Mouse (Mus musculus) liver, postnatal 0 days (tissue): ENCODE data around the gene Tubb2a. TPM values are rescaled to one million over a fixed set of nuclear protein-coding genes. Genes with fewer than 3 reads are reported as not detected.

Experiments
- ATAC-seq: fragments of 200-750 bp; cut with Nextera tagmentation; 2 replicates; pipeline ENCODE4 v1.8.0; 2017; ENCODE audit warnings: mild to moderate bottlenecking, moderate library complexity
- DNase-seq: peaks from one replicate; pipeline ENCODE4 v3.0.0-alpha.2; 2016
- H3K27ac ChIP-seq: fragments of 300-500 bp; sonication (generic); 2 replicates; pipeline ENCODE4 v1.5.1; 2014; ENCODE audit warnings: antibody characterized with exemption, moderate library complexity, mild to moderate bottlenecking, low read depth
- H3K27me3 ChIP-seq: fragments of 300-500 bp; sonication (generic); 2 replicates; pipeline ENCODE4 v1.6.1; 2014; ENCODE audit warnings: low read length, control low read depth, mixed read lengths; ENCODE audit not compliant: insufficient read depth
- H3K36me3 ChIP-seq: fragments of 300-500 bp; sonication (generic); replicated peaks from 2 replicates; pipeline ENCODE4 v1.6.1; 2014; ENCODE audit warnings: mild to moderate bottlenecking, control low read depth, low read length, moderate library complexity, mixed read lengths; ENCODE audit not compliant: insufficient read depth
- H3K4me1 ChIP-seq: fragments of 300-500 bp; sonication (generic); 2 replicates; pipeline ENCODE4 v1.6.1; 2014; ENCODE audit warnings: antibody characterized with exemption, mild to moderate bottlenecking, control low read depth; ENCODE audit not compliant: insufficient read depth
- H3K4me2 ChIP-seq: fragments of 300-500 bp; sonication (generic); 2 replicates; pipeline ENCODE4 v1.6.1; 2014; ENCODE audit warnings: low read depth, mild to moderate bottlenecking, low read length, moderate library complexity, mixed read lengths
- H3K4me3 ChIP-seq: fragments of 300-500 bp; sonication (generic); 2 replicates; pipeline ENCODE4 v1.5.1; 2014; ENCODE audit warnings: low read depth, low read length
- H3K9ac ChIP-seq: fragments of 300-500 bp; sonication (generic); replicated peaks from 2 replicates; pipeline ENCODE4 v1.6.1; 2014; ENCODE audit warnings: mild to moderate bottlenecking, moderate library complexity
- H3K9me3 ChIP-seq: fragments of 300-500 bp; sonication (generic); 2 replicates; pipeline ENCODE4 v1.6.1; 2016; ENCODE audit warnings: mild to moderate bottlenecking, control low read depth, low read length, mixed read lengths
- CTCF ChIP-seq: sonication (generic); IDR thresholded peaks from 2 replicates; pipeline ENCODE4 v1.5.1; 2016; ENCODE audit warnings: antibody characterized with exemption, low read depth
- EP300 ChIP-seq: IDR thresholded peaks from 2 replicates; pipeline ENCODE4 v1.6.1; 2016; ENCODE audit warnings: antibody characterized with exemption, low read depth, mild to moderate bottlenecking
- WGBS: fragments of 180-500 bp; shearing (Covaris S2); extraction: QIAGEN DNeasy Blood & Tissue Kit; methylation state at CpG from one replicate; pipeline ENCODE4 v1.1.7; 2014; ENCODE audit not compliant: insufficient replicate concordance; 5-methylcytosine and 5-hydroxymethylcytosine counted together
- polyA plus RNA-seq: library from polyadenylated mRNA; unstranded; fragments of >200 nt; fragmentation: Nextera tagmentation; extraction: Ambion mirVana; gene quantifications from 2 replicates; pipeline ENCODE4 v1.2.1, GENCODE M21; 2015

Gene Tubb2a
- 64.7 and 78.8 TPM in 2 replicates for polyA plus RNA-seq

DNA sequence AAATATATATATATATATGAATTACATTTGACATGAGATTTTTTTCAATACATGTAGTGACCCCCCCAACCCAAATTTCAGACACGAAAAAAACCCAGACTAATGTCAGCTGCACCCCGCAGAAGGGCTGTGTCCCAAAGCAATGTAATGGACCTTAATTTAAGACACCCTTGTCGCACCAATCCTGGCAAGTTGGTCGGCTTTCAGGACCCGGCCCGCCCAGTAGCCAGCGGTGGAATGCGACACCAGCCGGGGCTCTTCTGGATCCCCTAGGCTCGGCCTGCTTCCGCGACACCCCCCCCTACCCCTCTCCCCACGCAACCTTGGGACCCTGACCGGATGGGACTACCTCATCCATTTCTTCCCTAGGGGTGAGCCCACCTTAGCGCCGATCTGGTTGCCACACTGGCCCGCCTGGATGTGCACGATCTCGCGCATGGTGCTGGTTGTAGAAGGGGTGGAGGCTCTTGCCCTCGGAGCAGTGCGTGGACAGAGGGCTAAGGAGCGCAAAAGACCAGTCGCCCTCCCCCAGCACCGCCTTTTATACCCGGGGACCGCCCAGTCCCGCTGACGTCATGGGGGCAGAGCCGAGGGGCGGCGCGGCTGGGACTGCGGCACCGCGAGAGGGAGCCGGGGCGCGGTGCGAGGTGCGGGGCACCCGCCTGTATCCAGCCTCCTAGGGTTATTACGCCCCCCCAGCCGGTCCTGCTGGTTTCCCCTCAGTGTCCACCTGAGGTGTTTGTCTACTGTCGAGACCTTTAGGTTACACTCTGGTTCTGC is at the start of gene Tubb2a:
TSS of gene Tubb2a (minus strand) at position 516 of the 780 bp plus-strand sequence.
- DNase-seq = peak; percentile 94
- TF ChIP-seq CTCF (peak; percentile 76), EP300 (no peak)
- Histone ChIP-seq H3K9ac (peak within 1 kb of the TSS; percentile 88), H3K4me1 (peaks cover 23% of the 10 kb centered on the region), H3K4me3 (peak within 1 kb of the TSS; percentile 76), H3K9me3 (no peaks in the 10 kb centered on the region), H3K27ac (peak within 1 kb of the TSS; percentile 89), H3K4me2 (peak within 1 kb of the TSS; percentile 86), H3K36me3 (peaks cover 7% of the 10 kb centered on the region; the same call in 1 of the 2 replicates), H3K27me3 (no peaks in the 10 kb centered on the region)
- ATAC-seq = peak; percentile 81
- under 1% methylated on average over 45 of the region's 45 CpGs for WGBS

DNA sequence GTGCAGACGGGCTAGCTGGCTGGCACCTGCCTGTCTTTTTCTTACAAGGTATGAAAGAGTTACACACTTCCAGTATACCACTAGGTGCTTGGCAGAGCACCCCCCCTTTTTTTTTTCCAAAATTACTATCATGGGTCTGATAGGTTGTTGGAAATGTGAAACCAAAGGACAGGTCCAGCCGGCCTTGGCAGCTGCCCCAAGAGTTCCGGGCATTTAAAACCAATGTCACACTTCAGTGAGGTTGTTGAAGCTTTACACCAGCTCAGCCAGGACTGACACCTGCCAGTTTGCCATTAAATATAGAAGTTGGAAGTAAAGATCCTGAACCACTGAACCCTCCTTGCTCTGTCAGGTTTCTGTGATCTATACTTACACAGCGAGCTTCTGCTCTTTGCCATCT is 47.9 kb upstream of the Tubb2a start:
- TF ChIP-seq EP300 (no peak), CTCF (no peak)
- Histone ChIP-seq H3K27ac (no peak overlapping the region), H3K4me2 (no peak overlapping the region), H3K4me3 (no peak overlapping the region), H3K27me3 (peaks cover 14% of the 10 kb centered on the region), H3K36me3 (no peaks in the 10 kb centered on the region), H3K9ac (no peak overlapping the region), H3K9me3 (no peaks in the 10 kb centered on the region), H3K4me1 (peaks cover 13% of the 10 kb centered on the region)
- WGBS = 85% methylated on average over 4 of the region's 4 CpGs
- DNase-seq (no peak), ATAC-seq (no peak)

DNA sequence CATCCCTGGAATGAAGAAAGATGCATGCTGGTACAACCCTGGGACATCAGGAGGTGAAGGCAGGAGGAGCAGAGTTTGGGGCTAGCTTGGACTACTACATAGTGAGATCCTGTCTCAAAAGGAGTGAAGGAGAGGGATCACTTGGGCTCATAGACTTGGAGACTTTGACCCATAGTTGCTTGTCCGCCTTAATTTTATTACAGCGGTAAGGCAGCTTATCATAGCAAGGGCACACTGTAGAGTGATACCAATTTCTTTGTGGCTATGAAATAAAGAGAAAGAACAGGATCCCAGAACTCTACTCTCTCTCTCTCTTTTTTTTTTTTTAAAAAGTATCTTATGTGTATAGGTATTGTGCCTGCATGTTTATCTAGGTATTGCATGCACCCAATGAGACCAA is 42.7 kb upstream of the Tubb2a start:
- 83% methylated on average over 2 of the region's 2 CpGs for WGBS
- DNase-seq (no peak), ATAC-seq (no peak)
- Histone ChIP-seq H3K4me3 (no peak overlapping the region), H3K9me3 (no peaks in the 10 kb centered on the region), H3K9ac (no peak overlapping the region), H3K36me3 (no peaks in the 10 kb centered on the region), H3K4me1 (peaks cover 6% of the 10 kb centered on the region; the same call in 1 of the 2 replicates), H3K27me3 (no peaks in the 10 kb centered on the region), H3K4me2 (no peak overlapping the region), H3K27ac (no peak overlapping the region)
- TF ChIP-seq EP300 (no peak), CTCF (no peak)

DNA sequence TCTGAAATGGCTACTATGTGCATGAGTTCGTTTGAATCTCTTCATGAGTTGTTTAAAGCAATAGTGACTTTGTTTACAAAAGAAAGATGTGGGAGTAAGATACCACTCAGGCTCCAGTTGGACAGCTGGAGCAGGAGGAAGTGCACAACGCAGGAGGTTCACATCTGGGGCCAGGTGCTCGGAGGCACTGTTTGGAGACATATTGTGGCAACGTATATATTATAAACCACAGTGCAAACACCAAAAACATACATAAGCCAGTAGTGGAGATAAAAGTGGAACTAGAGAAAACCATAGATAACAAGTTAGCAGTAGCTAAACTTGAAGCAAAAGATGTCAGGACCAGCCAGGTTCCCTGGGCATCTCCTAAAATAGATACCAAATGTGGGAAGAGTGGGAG is 41.6 kb upstream of the Tubb2a start:
- Histone ChIP-seq H3K4me1 (peaks cover 6% of the 10 kb centered on the region; the same call in 1 of the 2 replicates), H3K9ac (no peak overlapping the region), H3K36me3 (no peaks in the 10 kb centered on the region), H3K9me3 (no peaks in the 10 kb centered on the region), H3K4me3 (no peak overlapping the region), H3K27me3 (no peaks in the 10 kb centered on the region), H3K27ac (no peak overlapping the region), H3K4me2 (no peak overlapping the region)
- TF ChIP-seq CTCF (no peak), EP300 (no peak)
- DNase-seq (no peak), ATAC-seq (peak; percentile 36; the same call in 1 of the 2 replicates)
- WGBS = 29% methylated on average over 4 of the region's 4 CpGs

DNA sequence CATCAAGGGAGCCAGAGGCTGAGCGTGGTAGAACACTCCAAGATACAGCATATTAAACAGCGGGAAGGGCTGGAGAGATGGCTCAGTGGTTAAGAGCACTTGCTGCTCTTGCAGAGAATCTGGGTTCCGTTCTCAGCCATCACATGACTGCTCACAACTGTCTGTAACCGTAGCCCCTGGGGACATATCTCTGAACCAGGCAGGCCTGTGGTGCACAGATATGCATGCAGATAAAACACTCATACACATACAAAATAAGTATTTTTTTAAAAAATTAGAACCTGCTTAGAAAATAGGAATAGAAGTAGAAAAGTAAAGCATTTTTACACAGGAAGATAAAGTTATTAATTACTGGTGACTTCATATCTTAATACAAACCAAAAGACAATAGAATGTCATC is 41.0 kb upstream of the Tubb2a start:
- no peak overlapping the region for H3K4me3 ChIP-seq
- H3K9me3 ChIP-seq = no peaks in the 10 kb centered on the region
- ATAC-seq = peak; percentile 67
- no peak overlapping the region for H3K9ac ChIP-seq
- H3K4me1 ChIP-seq = peaks cover 6% of the 10 kb centered on the region; the same call in 1 of the 2 replicates
- H3K27ac ChIP-seq = no peak overlapping the region
- no peak overlapping the region for H3K4me2 ChIP-seq
- TF ChIP-seq EP300 (peak; percentile 93), CTCF (no peak)
- no peaks in the 10 kb centered on the region for H3K36me3 ChIP-seq
- no peak for DNase-seq
- 35% methylated on average over 4 of the region's 4 CpGs for WGBS
- H3K27me3 ChIP-seq = no peaks in the 10 kb centered on the region

DNA sequence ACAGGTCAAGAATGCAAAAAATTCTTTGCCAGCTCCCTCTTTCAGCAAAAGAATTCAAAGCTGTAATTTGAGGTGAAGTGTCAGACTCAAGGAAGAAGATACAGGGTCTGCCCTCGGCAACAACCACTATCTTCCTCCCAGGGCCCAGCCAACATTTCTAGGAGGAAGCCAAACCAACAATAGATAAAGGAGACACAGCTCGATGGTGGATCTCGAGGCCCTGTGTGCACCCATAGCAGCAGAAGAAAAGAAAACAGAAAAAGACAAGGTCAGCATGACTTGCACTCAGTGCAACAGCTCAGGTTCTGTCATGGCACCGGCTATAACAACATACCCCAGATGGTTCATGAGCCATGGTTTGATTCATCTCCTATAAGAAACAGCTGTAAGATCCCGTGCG is 38.7 kb upstream of the Tubb2a start:
- H3K9ac ChIP-seq = no peak overlapping the region
- H3K4me1 ChIP-seq = peaks cover 12% of the 10 kb centered on the region; the same call in 1 of the 2 replicates
- no peak overlapping the region for H3K27ac ChIP-seq
- TF ChIP-seq EP300 (no peak), CTCF (no peak)
- 61% methylated on average over 6 of the region's 6 CpGs for WGBS
- H3K36me3 ChIP-seq = no peaks in the 10 kb centered on the region
- H3K9me3 ChIP-seq = no peaks in the 10 kb centered on the region
- ATAC-seq = no peak
- no peak for DNase-seq
- no peak overlapping the region for H3K4me2 ChIP-seq
- H3K4me3 ChIP-seq = no peak overlapping the region
- H3K27me3 ChIP-seq = no peaks in the 10 kb centered on the region
